17 mouse cellular contexts compared by ENCODE assay signal in genomic region chr17:79298968-79299367, GRCm38 (mm10). TPM values are rescaled to one million over a fixed set of nuclear protein-coding genes. Genes with fewer than 3 reads are reported as not detected.
DNase-seq lines count a peak whose midpoint lies in the region; ATAC-seq lines count a peak whose summit lies in the region.
"Had no signal": no experiment of that assay in that cellular context is flagged by ENCODE, and none has a peak within 500 bp of the region (broad histone marks: within the 10 kb centered on the region; RNA-seq: fewer than 3 reads in every experiment).

No protein-coding gene starts in this region.

- intact Hi-C loops in gastrocnemius, postnatal 14 days (cut with DNase I; ENCODE audit: low total_unique reads) = no loop called here

- DNase-seq in spleen, postnatal 36 days (ENCODE audit: low spot score in 2 of 2) = peak; percentile 13 to 15
- DNase-seq in spleen, postnatal 4 days (ENCODE audit: low spot score in 2 of 2) = no peak
- DNase-seq in brain, adult 2 months (ENCODE audit: low read depth, low spot score) = peak; percentile 19
- DNase-seq in kidney, adult 8-10 months = no peak
- no peak for DNase-seq in urinary bladder, postnatal 14 days (ENCODE audit: low spot score)
- no peak for DNase-seq in gastrocnemius, postnatal 14 days
- DNase-seq: adrenal gland, postnatal 14 days; cerebellum, adult 9-11 months; embryo, embryonic 11 days; gastrocnemius, postnatal 36 days; kidney, adult 18-20 months; kidney, postnatal 14 days; lung, postnatal 10 days; spleen, adult 18-20 months had no signal

- ATAC-seq in megakaryocyte-erythroid progenitor cell, adult 5-6 weeks (replicated peaks; ENCODE audit: low FRiP score, low TSS enrichment, poor library complexity, severe bottlenecking) = 0 out of 2 replicates have a peak, but pooled peaks have one; percentile 22
- ATAC-seq: hindbrain, postnatal 0 days; midbrain, embryonic 13.5 days had no signal

RNA-seq across cellular contexts. Expression of gene Cdc42ep3, which starts 55.9 kb away (rescaled TPM):
- 23.4 and 35.5 TPM in 2 replicates for total RNA-seq in megakaryocyte-erythroid progenitor cell, adult 5-6 weeks (2014; fragmentation: Nextera tagmentation)
- 61.9 and 94.2 TPM in 2 replicates for total RNA-seq in megakaryocyte-erythroid progenitor cell, adult 5-6 weeks (2017)
- total RNA-seq in gastrocnemius, postnatal 14 days (2021) = 10 to 100 TPM; 24.0 to 27.3 TPM

Comparison
In these comparisons a context has a peak if more than half of its experiments do, and no peak if none do; other contexts are left out.
1. DNase-seq: peak in spleen, postnatal 36 days (2 of 2) and brain, adult 2 months (single experiment); none in spleen, postnatal 4 days (0 of 2), kidney, adult 8-10 months (0 of 2), urinary bladder, postnatal 14 days (single experiment) and gastrocnemius, postnatal 14 days (single experiment).